Mouse (Mus musculus): ENCODE data around the gene Fbxw25.
A peak's percentile ranks its signal among the peaks of the same experiment; 100 is the strongest.
"Not testable (repeated sequence)": the region's sequence is repeated elsewhere in the genome, so short reads cannot be mapped to it uniquely, and the experiment has no call there.

Fbxw25 gene

DNA sequence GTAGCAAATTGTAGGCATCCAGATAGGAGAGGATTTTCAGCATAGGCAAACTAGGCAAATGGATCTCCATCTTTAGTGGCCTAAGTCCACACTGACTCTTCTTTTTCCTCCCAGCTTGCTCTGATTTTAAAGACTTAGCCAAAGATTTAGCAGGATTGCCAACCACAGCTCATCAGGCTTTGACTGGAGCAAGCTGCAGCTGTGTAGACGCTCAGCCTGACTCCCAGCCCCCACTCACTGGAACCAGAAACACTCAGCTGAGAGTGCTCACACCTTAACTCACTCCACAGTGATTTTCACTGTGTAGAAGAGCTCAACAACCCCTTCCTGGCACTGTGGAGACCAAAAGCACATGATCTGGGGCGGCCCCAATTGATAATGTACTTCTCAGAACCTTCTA, at the start of gene Fbxw25:
Fbxw25 (minus strand) TSS at position 101 of the 400 bp plus-strand sequence.
- not testable (repeated sequence) for DNase-seq (ENCODE audit: low spot score)

DNA sequence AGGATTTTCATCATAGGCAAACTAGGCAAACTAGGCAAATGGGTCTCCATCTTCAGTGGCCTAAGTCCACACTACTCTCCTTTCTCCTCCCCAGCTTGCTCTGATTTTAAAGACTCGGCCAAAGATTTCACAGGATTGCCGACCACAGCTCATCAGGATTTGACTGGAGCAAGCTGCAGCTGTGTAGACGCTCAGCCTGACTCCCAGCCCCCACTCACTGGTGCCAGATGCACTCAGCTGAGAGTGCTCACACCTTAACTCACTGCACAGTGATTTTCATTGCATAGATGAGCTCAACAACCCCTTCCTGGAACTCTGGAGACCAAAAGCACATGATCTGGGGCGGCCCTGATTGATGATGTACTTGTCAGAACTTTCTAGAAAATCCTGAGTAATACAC, 38.1 kb upstream of the Fbxw25 start, which contains the start of gene Fbxw18:
Fbxw18 (minus strand) TSS at position 101 of the 400 bp plus-strand sequence.
- DNase-seq (ENCODE audit: low spot score), result not testable (repeated sequence)

DNA sequence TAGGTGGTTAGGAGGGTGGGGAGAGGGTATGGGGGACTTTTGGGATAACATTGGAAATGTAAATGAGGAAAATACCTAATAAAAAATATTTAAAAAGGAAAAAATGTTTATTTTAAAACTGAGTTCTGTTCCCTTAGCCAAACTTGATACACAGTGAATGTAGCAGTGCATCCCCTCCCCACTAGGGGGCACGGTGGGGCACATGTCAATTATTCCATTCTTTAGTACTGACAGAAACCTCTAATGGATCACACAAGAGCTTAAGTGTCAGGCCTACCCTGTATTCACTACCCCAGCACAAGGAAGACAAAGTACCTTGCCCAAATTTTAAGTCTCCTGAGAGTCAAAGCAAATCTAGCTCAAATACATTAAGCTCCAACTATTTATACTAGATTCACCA, 20.8 kb upstream of the Fbxw25 start:
- peak; percentile 47 for DNase-seq (ENCODE audit: low spot score)

DNA sequence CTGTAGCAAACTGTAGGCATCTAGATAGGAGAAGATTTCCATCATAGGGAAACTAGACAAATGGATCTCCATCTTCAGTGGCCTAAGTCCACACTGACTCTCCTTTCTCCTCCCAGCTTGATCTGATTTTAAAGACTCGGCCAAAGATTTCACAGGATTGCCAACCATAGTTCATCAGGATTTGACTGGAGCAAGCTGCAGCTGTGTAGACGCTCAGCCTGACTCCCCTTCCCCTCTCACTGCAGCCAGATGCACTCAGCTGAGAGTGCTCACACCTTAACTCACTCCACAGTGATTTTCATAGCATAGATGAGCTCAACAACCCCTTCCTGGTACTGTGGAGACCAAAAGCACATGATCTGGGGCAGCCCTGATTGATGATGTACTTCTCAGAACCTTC, 38.5 kb downstream of the Fbxw25 start, which contains the start of gene Fbxw24:
Fbxw24 (minus strand) TSS at position 101 of the 400 bp plus-strand sequence.
- not testable (repeated sequence) for DNase-seq (ENCODE audit: low spot score)

DNA sequence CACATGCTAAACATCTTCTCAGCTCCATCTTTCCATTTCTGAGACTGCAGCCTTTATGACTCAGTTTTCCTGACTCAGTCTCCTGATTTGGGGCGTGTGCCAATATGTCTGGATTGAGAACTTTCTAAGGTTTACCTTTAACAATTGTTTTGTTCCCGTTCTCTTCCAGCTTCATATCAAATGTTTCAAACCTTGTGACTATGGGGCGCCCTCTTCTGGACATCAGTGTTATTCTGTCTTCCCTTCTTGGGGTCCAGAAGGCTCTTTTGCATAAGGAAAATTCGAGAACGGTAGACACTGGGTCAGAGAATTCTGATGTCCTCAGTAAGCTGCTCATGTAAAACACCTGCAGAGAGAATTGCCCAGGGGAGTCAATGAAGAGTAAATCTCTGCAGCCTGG, 57.6 kb downstream of the Fbxw25 start:
- peak; percentile 5 for DNase-seq (ENCODE audit: low spot score)

DNA sequence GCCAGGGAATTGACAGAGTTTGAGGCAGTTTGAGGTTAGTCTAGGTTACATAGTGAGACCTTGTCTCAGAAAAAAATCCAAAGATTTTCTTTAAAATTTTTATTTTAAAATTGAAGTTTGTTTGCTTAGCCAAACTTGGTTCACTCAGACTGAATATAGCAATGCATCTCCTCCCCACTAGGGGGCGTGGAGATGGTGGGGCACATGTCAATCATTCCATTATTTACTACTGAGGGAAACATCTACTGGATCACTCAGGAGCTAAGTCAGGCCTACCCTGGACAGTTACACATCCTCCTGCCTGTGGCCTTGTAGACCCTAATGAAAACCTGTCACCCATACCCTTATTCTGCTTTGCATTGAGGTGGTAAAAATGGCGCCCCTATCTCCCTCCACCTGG, 62.3 kb downstream of the Fbxw25 start:
- DNase-seq (ENCODE audit: low spot score), result not testable (repeated sequence)

DNA sequence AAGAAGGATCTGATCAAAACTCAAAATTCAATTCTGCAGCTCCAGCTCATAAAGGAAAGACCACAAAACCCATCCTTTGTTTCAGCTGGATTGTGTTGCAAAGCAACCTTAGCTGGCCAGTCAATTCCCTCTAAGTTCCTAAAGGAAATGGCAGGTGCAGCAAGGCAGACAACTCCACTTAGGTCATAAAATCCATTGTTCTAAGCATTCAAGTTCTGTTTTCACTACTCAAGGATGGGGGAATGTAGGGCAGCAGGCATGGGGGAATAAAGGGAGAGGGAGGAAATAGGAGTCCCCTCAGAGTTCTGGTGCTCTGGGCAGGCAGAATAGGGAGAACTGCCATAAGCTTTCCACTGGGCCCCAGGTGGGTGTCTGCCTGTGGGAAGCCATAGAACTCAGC, 67.2 kb downstream of the Fbxw25 start:
- no peak for DNase-seq (ENCODE audit: low spot score)

Data from ovary, postnatal 36 days (tissue).